Mouse (Mus musculus): ENCODE results near the gene Gmds.

DNA sequence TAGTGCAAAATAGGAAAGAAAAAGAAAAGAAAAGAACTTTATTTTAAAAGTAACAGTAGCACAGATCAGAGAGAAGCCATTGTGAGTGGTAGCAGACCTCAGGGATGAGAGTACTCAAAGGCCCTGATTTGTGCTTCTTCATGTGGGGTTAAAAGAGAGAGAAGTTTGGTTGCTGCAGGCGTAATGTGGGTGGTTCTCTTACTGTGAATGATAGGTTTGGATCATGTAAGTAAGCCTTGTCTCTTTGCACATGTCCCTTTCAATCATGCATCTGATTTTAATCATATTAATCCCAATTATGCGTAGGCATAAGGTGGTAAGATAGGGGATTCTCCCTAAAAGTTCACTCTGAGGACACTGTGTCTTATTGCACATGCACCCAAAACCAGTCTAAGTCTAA, 556.5 kb downstream of the Gmds start:
- TF ChIP-seq CTCF (IDR thresholded peaks at IDR 0.05; ENCODE audit: borderline replicate concordance, control insufficient read depth, extremely low read depth, insufficient read depth, low read length, poor library complexity): no peak
- no peak for TF ChIP-seq POLR2A (IDR thresholded peaks at IDR 0.05; ENCODE audit: control insufficient read depth, extremely low read depth, insufficient read depth, low read length, poor library complexity)

Data from thymus, adult 2 months (tissue).